Mouse (Mus musculus) testis, adult 2 months (tissue): ENCODE measurements around the gene Ankrd39. TPM values are rescaled to one million over a fixed set of nuclear protein-coding genes. Genes with fewer than 3 reads are reported as not detected.

Experiments used
- H3K27ac ChIP-seq: fragments of 200-500 bp; 2 replicates; pipeline ENCODE4 v1.5.1; 2012; ENCODE audit warnings: low read depth, low read length; ENCODE audit not compliant: control insufficient read depth, insufficient read depth
- H3K27me3 ChIP-seq: fragments of 200-500 bp; 2 replicates; pipeline ENCODE4 v1.6.1; 2012; ENCODE audit warnings: mild to moderate bottlenecking, low read length, moderate library complexity; ENCODE audit not compliant: control insufficient read depth, insufficient read depth
- H3K36me3 ChIP-seq: fragments of 200-500 bp; 2 replicates; pipeline ENCODE4 v1.6.1; 2012; ENCODE audit warnings: mild to moderate bottlenecking, low read length; ENCODE audit not compliant: control insufficient read depth, insufficient read depth
- H3K4me1 ChIP-seq: fragments of 200-500 bp; 2 replicates; pipeline ENCODE4 v1.6.1; 2012; ENCODE audit warnings: low read length; ENCODE audit not compliant: control insufficient read depth, insufficient read depth
- H3K4me3 ChIP-seq: fragments of 200-500 bp; 2 replicates; pipeline ENCODE4 v1.5.1; 2012; ENCODE audit warnings: low read depth, mild to moderate bottlenecking, low read length, moderate library complexity, mixed read lengths; ENCODE audit not compliant: control insufficient read depth
- CTCF ChIP-seq: fragments of 200-500 bp; IDR thresholded peaks from 2 replicates; pipeline ENCODE4 v1.5.1; 2012; ENCODE audit warnings: low read depth, mild to moderate bottlenecking, inconsistent platforms, low read length, moderate library complexity; ENCODE audit not compliant: control insufficient read depth, insufficient read depth, insufficient replicate concordance
- POLR2A ChIP-seq: fragments of 200-500 bp; IDR thresholded peaks from 2 replicates; pipeline ENCODE4 v1.6.1; 2012; ENCODE audit warnings: low read depth, mild to moderate bottlenecking, inconsistent platforms, low read length, moderate library complexity; ENCODE audit not compliant: control insufficient read depth
- polyA plus RNA-seq: library from polyadenylated mRNA; depleted of rRNA; stranded (reverse); fragments of >200 nt; gene quantifications from 2 replicates; pipeline ENCODE4 v1.2.3, GENCODE M21; 2012

Ankrd39 gene
- polyA plus RNA-seq, 1 experiment = 13.7 TPM

DNA sequence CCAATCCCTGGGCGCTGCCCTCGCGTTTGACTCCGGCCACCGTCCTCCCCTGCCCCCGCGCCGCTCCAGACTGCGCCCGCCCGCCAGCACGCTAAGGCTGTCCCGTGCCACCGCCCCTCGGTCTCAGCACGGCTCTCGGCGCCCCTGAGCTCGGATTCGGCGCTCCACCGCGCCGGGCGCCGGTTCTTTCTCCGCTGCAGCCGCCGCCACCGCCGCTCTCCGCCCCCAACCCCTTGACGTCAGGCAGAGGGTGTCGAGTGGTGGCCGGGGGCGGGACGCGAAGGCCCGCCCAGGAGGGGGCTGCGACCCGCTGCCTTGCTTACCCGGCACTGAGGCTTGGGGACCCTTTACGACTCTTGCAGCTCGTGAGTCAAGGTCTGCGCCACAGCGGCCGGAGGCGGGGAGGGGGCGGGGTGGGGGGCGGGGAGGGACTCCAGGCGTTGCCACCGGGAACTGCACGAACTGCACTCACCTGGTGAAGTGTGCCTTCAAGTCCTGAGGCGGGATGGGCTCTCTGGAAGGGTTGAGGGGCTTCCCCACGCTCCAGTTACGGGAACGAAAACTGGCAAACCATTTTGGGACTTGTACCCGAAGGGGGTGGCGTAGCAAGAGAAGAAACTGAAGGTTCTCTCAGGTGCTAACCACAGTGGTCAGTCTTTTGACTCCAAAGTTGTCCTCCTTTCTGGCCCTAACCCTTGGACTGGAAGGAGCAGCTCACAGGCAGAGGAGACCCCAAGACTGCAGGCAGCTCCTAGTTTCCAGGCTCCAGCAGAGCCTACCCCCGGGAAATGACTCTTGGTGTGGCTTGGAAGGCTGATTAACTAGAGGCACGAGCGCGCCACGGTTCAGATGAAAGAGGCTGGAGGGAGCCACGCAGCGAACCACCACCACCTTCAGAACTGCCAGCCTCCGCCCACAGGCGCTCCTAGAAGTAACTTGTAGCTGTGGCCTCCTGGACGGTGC, 11.1 kb upstream of the Ankrd39 start, which contains the start of gene Sema4c:
Gene Sema4c (minus strand): TSS at position 319 of the 963 bp plus-strand sequence.
- Histone ChIP-seq H3K4me1 (peaks cover 39% of the 10 kb centered on the region), H3K27ac (peak within 1 kb of the TSS; percentile 75), H3K27me3 (no peaks in the 10 kb centered on the region; the same call in 1 of the 2 replicates), H3K36me3 (no peaks in the 10 kb centered on the region; the same call in 1 of the 2 replicates), H3K4me3 (peak within 1 kb of the TSS; percentile 89)
- no peak for TF ChIP-seq CTCF
- peak; percentile 42; the same call in 1 of the 2 replicates for TF ChIP-seq POLR2A

DNA sequence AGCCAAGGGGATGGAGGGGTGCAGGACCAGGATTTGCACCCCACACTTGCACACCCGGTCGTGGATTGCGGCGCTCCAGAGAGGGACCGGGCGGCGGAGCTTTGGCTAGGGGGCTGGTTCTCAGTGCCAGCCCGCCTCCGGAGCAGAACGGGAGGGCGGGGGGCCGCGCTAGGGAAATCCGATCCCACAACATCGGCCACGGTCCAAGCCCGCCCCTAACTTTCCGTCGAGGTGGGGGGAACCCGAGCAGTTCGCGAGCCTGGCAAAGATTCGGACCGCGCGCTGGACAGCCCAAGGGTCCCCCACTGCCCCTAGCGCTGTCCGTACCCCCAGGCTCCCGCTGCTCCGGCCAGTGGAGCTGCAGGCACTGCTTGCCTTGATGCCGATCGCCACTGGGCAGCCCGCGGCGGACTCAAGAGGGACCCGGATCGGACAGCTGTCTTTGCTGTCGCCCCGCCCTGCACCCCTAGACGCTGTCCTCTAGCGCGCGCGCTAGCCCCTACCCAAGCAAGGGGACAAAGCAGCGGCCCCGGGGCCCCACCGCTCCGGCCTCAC, 10.3 kb upstream of the Ankrd39 start:
- TF ChIP-seq POLR2A (no peak), CTCF (no peak)
- peak overlapping the region; percentile 89 for H3K4me3 ChIP-seq
- H3K4me1 ChIP-seq = peaks cover 39% of the 10 kb centered on the region
- H3K27ac ChIP-seq = peak overlapping the region; percentile 75
- H3K27me3 ChIP-seq = no peaks in the 10 kb centered on the region; the same call in 1 of the 2 replicates
- peaks cover 3% of the 10 kb centered on the region for H3K36me3 ChIP-seq

DNA sequence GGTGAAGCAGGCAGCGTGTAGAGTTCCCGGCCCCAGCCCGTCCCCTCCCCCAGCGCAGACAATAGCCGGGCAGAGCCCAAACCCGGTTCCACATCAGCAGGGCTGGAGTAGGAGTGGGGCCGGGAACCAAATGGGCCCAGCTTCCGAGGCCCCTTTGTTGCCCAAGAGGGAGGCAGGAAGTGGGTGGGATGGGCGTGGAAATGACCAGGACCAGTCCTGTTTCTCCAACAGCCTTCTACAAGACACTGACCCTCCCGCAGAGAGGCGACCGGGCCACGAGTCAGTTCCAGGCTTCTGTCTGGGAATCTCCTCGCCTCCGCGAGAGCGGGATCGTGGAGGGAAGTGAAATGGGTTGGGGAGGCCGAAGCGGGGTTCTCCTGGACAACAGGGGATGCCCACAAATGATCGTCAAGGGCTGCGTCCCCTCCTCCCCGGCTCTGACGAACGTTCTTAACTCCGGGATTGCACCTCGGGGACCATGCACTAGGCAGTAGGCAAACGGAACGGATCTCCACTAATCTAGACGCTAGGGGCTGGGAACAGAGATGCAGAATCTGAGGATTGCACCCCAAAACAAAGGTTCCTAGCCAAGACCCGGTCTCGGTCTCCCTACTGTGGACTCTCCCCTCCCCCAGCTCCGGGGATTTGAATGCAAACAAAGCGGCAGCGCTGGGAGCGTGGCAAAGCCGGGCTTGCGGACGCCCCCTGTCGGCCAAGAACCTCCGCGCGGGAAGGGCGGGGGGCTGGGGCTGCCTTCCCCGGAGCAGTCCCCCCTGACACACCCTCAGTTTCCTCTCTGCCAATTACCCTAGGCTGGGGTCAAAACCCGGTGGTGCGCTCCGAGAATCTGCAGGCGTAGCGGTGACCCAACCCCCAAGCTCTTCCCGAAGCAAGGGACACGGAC, 9.6 kb upstream of the Ankrd39 start:
- Histone ChIP-seq H3K4me3 (peak overlapping the region; percentile 89), H3K36me3 (peaks cover 3% of the 10 kb centered on the region), H3K4me1 (peaks cover 38% of the 10 kb centered on the region), H3K27me3 (no peaks in the 10 kb centered on the region; the same call in 1 of the 2 replicates), H3K27ac (peak overlapping the region; percentile 79)
- peak; percentile 16 for TF ChIP-seq CTCF
- peak; percentile 46; the same call in 1 of the 2 replicates for TF ChIP-seq POLR2A

DNA sequence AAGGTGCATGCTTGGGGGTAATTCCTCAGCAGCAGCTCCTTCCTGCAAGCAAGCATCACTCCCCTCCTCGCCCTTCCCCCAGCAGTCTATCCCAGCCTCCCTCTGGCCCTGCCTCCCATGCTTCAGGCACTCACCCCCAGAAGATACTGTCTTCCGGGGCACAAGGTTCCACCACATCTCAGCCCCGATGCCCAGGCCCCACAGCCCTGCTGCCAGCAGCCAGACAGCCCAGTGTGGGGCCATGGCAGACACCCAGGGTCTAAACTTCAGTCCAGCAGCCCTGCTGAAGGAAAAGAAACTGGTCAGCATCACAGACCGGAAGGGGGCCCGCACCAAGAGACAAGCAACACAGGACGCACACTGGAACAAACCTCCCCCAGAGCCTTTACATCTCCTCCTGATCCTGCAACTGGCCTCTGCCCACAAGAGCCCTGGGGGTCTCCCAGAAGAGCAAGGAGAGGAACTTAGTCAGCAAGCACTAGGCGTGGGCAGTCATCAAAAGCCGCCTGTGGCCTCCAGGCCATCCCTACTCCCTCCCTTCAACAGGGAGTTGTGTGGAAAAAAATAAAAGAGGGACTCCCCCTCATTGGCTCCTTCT, 8.7 kb upstream of the Ankrd39 start:
- Histone ChIP-seq H3K4me1 (peaks cover 38% of the 10 kb centered on the region), H3K4me3 (peak overlapping the region; percentile 89), H3K36me3 (peaks cover 4% of the 10 kb centered on the region), H3K27ac (peak overlapping the region; percentile 79), H3K27me3 (no peaks in the 10 kb centered on the region; the same call in 1 of the 2 replicates)
- TF ChIP-seq CTCF = no peak
- TF ChIP-seq POLR2A = peak; percentile 22; the same call in 1 of the 2 replicates

DNA sequence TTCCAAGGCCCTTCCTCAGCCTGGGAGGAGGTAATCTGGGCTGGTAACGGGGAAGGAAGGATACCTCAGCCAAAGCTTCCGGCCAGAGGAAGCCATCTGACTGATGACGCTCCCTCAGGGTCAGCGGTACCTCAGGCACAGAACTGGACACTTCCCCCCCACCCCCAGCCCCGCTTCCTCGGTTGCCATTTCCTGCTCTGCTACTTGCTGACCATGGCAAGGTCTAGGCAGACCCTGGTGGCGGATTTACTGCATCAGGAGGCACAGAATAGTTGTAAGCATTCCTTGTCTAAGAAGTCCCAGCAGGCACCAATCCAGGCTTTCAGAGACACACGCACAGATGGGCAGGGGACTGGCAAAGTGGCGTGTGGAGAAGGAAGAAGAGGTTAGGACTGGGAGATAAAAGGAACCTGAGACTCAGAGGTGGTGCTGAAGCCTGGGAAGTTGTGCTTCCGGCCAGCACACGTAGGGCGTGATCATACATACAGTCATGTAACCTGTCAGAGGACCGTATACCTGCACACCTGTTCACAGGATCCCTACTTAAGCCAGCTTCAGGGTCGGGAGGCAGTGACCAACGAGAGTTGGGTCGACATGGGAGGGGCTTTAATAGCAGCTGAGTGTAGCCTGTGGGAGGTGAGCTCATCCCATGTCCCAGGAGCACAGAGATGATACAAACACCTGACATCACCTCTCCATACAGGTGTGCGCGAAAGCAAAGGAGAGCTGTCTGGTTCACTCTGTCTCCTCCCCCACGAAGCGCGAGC, 7.6 kb upstream of the Ankrd39 start:
- H3K27me3 ChIP-seq = no peaks in the 10 kb centered on the region; the same call in 1 of the 2 replicates
- no peak overlapping the region for H3K27ac ChIP-seq
- no peak overlapping the region for H3K4me3 ChIP-seq
- peaks cover 38% of the 10 kb centered on the region for H3K4me1 ChIP-seq
- peaks cover 5% of the 10 kb centered on the region for H3K36me3 ChIP-seq
- TF ChIP-seq POLR2A = no peak

DNA sequence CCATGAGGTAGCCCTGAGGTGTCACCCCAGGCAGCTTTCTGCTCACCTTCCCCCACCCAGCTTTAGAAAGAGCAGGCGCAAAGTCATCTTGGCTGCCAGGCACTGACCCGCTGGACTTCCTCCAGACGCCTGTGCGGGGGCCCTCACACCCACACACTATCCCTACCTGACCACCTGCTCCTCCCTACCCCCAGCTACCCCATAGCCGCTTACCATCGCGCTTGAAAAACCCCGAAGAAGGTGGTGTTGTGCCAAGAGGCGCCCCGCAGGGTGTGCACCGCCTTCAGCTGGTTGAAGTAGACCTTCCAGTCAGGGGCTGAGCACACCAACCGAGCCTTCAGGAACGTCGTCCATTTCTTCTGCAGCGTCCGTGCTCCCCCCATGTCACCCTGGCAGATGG, 5.3 kb upstream of the Ankrd39 start:
- H3K27me3 ChIP-seq = no peaks in the 10 kb centered on the region; the same call in 1 of the 2 replicates
- peaks cover 5% of the 10 kb centered on the region for H3K36me3 ChIP-seq
- TF ChIP-seq CTCF (no peak), POLR2A (no peak)
- no peak overlapping the region for H3K27ac ChIP-seq
- no peak overlapping the region for H3K4me3 ChIP-seq
- H3K4me1 ChIP-seq = peaks cover 24% of the 10 kb centered on the region
